Mouse (Mus musculus) right cerebral cortex, postnatal 10 days (tissue): Measurements from ENCODE around the gene Olfr203.
"Not testable (repeated sequence)": the region's sequence is repeated elsewhere in the genome, so short reads cannot be mapped to it uniquely, and the experiment has no call there.

Experiments
- DNase-seq, 2 experiments: peaks; one replicate each; pipeline ENCODE4 v3.0.0; 2021; ENCODE audit warnings: low spot score in 2 of 2

Gene Olfr203

GRCm38 (mm10) chr16:59298581-59298980 is at the start of gene Olfr203:
TSS of gene Olfr203 (plus strand) at chr16:59298881.
- no peak for DNase-seq

GRCm38 (mm10) chr16:59249684-59250083 is 49.0 kb upstream of the Olfr203 start:
- no peak for DNase-seq

GRCm38 (mm10) chr16:59269097-59269496 is 29.6 kb upstream of the Olfr203 start:
- DNase-seq, result not testable (repeated sequence)

- not testable (repeated sequence) for DNase-seq
Measured at GRCm38 (mm10) chr16:59272532-59272931, 26.1 kb upstream of the Olfr203 start, which contains the start of gene Olfr201. TSS of gene Olfr201 (minus strand) at chr16:59272632.

- DNase-seq, result no peak
Measured at GRCm38 (mm10) chr16:59280542-59280941, 18.1 kb upstream of the Olfr203 start.

- DNase-seq, result no peak
Measured at GRCm38 (mm10) chr16:59283476-59283875, 15.2 kb upstream of the Olfr203 start.

- DNase-seq, result no peak
Measured at GRCm38 (mm10) chr16:59286693-59287092, 12.0 kb upstream of the Olfr203 start, which contains the start of gene Olfr202. TSS of gene Olfr202 (minus strand) at chr16:59286793.

GRCm38 (mm10) chr16:59287576-59287975 is 11.1 kb upstream of the Olfr203 start:
- DNase-seq, result not testable (repeated sequence)

GRCm38 (mm10) chr16:59318148-59318547 is 19.5 kb downstream of the Olfr203 start, which contains the start of gene Olfr204:
TSS of gene Olfr204 (minus strand) at chr16:59318248.
- no peak for DNase-seq

- DNase-seq, result not testable (repeated sequence)
Measured at GRCm38 (mm10) chr16:59323262-59323661, 24.6 kb downstream of the Olfr203 start.

GRCm38 (mm10) chr16:59331038-59331437 is 32.4 kb downstream of the Olfr203 start, which contains the start of gene Olfr205:
TSS of gene Olfr205 (minus strand) at chr16:59331138.
- DNase-seq, result no peak

- DNase-seq, result no peak
Measured at GRCm38 (mm10) chr16:59349146-59349545, 50.5 kb downstream of the Olfr203 start, which contains the start of gene Olfr206. TSS of gene Olfr206 (minus strand) at chr16:59349246.
